Mouse (Mus musculus) midbrain, embryonic 15.5 days (tissue): ENCODE data around the gene Klf8. TPM values are rescaled to one million over a fixed set of nuclear protein-coding genes. Genes with fewer than 3 reads are reported as not detected.

Source experiments
- polyA plus RNA-seq: library from polyadenylated mRNA; unstranded; fragments of >200 nt; fragmentation: Nextera tagmentation; extraction: Ambion mirVana; gene quantifications from 2 replicates; pipeline ENCODE4 v1.2.1, GENCODE M21; 2015

Gene Klf8
- polyA plus RNA-seq, 1 experiment from 2014 or later, result 6.4 TPM

Other genes starting within 250 kb of the Klf8 start
- 3.1 and 3.7 TPM in 2 replicates for gene Usp51, start 231.0 kb upstream of the Klf8 start, polyA plus RNA-seq
- 136 and 146 TPM in 2 replicates for gene Mageh1, start 199.9 kb upstream of the Klf8 start, polyA plus RNA-seq
- 0.77 and 0.91 TPM in 2 replicates for gene Foxr2, start 118.7 kb upstream of the Klf8 start, polyA plus RNA-seq
- gene Rragb, start 97.5 kb upstream of the Klf8 start, polyA plus RNA-seq, result 9.1 and 10.1 TPM in 2 replicates